Mouse (Mus musculus): ENCODE data around the gene Selplg. TPM values are rescaled to one million over a fixed set of nuclear protein-coding genes. Genes with fewer than 3 reads are reported as not detected.

Selplg gene
- total RNA-seq, 1 experiment from 2014 or later: 1.5 TPM

DNA sequence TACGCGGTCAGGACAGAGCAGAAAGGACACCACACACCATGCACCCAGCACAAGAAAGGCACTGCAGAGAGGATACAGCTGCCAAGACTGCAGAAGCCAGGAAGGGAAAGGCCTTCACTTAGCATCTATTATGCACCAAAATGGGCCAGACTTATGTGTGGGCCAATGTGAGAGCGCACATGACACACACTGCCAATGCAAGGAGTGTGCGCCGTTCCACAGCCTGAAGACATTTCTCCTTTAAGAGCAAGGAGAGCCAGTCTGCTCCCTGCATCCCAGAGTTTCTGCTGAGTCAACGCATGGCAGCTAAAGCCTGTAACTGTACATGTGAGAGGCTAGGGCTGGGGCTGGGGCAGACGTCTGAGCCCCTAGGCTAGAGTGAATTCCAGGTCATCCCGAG lies 63.6 kb downstream of the Selplg start:
- no peak for DNase-seq

Other genes starting within 250 kb of the Selplg start
- gene Cmklr1, start 182.2 kb downstream of the Selplg start, total RNA-seq (2021): 9.3 and 12.9 TPM in 2 replicates
- not detected in 2 replicates for gene 1700069L16Rik, start 107.9 kb downstream of the Selplg start, total RNA-seq (2021)
- 10.9 and 16.0 TPM in 2 replicates for gene Ficd, start 96.8 kb downstream of the Selplg start, total RNA-seq (2021)
- 45.0 and 50.7 TPM in 2 replicates for gene Sart3, start 60.1 kb downstream of the Selplg start, total RNA-seq (2021)
- gene Iscu, start 59.9 kb downstream of the Selplg start, total RNA-seq (2021): 708 and 898 TPM in 2 replicates
- 5.4 and 7.7 TPM in 2 replicates for gene Tmem119, start 32.1 kb downstream of the Selplg start, total RNA-seq (2021)
- 43.3 and 52.6 TPM in 2 replicates for gene Coro1c, start 76.1 kb upstream of the Selplg start, total RNA-seq (2021)
- 18.9 and 22.7 TPM in 2 replicates for gene Ssh1, start 161.2 kb upstream of the Selplg start, total RNA-seq (2021)
- gene Dao, start 171.1 kb upstream of the Selplg start, total RNA-seq (2021): not detected in 2 replicates
- 35.1 and 36.6 TPM in 2 replicates for gene Usp30, start 232.8 kb upstream of the Selplg start, total RNA-seq (2021)